Mouse (Mus musculus): ENCODE data around the gene Gm10073.

The Gm10073 gene

GRCm38 (mm10) chr8:106559844-106560243 lies 13.4 kb downstream of the Gm10073 start:
- no peak for ATAC-seq (ENCODE audit: insufficient number of reproducible peaks, low FRiP score, low TSS enrichment)

- no peak for ATAC-seq (ENCODE audit: insufficient number of reproducible peaks, low FRiP score, low TSS enrichment)
Observed at GRCm38 (mm10) chr8:106556068-106556645, 17.1 kb downstream of the Gm10073 start.

- no peak for ATAC-seq (ENCODE audit: insufficient number of reproducible peaks, low FRiP score, low TSS enrichment)
Observed at GRCm38 (mm10) chr8:106554011-106554410, 19.2 kb downstream of the Gm10073 start.

GRCm38 (mm10) chr8:106550906-106551305 lies 22.4 kb downstream of the Gm10073 start:
- no peak for ATAC-seq (ENCODE audit: insufficient number of reproducible peaks, low FRiP score, low TSS enrichment)

DNA sequence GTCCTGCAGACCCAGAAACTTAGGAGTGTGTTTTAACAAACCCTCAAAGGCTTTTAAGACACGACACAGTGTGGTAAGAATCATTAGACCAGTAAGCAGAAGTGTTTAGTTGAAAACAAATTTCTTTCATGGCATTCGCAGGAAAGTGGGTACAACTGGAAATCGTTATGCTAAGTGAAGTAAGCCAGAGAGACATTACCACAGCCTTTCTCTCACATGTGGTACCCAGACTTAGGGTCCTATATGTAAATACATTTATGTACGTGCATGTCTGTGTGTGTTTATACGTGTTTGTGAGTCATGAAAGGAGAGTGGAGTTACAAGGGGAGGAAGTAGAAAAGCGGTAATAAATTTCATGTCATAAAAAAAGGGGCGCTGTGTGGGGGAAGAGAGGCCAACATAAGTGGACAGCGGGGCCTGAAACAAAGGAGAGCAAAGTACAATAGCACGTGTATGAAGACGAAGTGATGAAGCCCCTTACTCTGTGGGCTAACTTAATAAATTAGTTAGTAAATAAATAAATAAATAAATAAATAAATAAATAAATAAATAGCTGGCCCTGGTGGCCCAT lies 24.8 kb downstream of the Gm10073 start:
- ATAC-seq (ENCODE audit: insufficient number of reproducible peaks, low FRiP score, low TSS enrichment): no peak

- ATAC-seq (ENCODE audit: insufficient number of reproducible peaks, low FRiP score, low TSS enrichment): no peak
Observed at GRCm38 (mm10) chr8:106546746-106547145, 26.5 kb downstream of the Gm10073 start.

DNA sequence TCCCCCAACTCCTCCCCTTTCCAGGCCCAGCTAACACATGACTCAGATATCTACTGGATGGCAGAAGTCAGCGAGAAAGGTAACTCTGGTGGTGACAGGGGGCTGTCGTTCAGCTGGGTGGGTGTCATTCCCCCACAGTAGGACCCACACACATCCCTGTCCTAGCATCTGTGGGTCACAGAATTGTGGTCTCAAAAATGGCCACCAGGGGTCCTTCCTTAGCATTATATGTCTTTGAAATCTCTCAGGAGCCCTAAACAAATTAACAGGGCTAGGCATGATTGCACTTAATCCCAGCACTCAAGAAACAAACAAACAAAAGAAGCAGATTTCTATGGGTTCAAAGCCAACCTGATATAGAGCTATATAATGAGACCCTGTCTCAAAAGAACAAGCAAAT lies 28.1 kb downstream of the Gm10073 start:
- ATAC-seq (ENCODE audit: insufficient number of reproducible peaks, low FRiP score, low TSS enrichment): no peak

DNA sequence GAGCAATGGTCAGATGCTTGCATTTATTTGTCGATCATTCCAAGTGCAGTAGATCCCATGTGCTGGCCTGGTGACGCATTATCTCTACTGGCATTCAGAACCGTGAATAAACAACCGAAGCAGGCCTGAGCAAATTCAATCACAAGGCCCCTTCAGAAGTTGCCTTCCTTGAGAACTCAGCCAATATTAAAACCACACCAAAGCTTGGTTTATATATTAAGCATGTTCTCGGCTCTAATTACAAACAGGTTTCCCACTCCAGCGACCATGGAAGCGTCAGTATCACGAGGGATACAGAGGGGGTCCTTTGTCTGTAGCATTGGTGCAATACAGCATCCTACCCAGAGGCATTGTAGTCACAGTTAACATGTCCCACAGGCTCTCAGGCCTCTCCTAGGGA lies 30.2 kb downstream of the Gm10073 start:
- ATAC-seq (ENCODE audit: insufficient number of reproducible peaks, low FRiP score, low TSS enrichment): no peak

DNA sequence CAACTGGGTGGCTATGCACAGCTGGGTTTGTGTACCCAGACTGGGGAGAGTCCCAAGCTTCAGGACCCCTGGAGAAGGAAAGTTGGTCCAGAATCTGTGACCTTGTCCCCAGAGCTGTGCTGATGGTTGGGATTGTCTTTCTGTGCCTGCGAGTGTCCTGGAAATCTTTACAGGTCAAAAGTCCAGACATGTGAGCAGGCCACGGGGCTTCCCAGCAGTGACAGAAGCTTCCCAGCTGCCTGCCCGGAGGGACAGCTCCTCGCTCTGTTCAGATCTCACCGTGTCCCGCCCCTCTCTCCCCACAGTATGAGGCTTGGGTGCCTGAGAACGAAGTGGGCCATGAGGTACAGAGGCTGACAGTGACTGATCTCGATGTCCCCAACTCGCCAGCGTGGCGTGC lies 32.3 kb downstream of the Gm10073 start:
- ATAC-seq (ENCODE audit: insufficient number of reproducible peaks, low FRiP score, low TSS enrichment): no peak

DNA sequence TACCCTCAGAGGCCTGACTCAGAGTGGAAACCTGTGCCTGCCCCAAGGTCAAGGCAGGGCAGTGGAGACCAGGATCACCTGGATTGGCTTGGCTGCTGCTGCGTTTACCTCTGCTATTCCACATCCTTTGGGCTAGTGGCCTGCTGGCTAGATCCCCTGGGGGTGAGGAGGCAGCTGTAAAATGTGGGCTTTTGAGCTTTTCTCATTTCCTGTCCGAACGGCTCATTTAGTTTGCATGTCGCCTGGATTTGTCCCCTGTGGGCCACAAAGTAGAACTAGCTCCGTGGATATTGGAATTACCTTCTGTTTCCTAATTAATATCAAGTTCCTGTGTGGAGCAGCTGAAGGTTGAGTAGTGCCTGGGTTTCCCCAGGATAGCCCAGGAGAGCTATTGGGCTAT lies 34.1 kb downstream of the Gm10073 start:
- ATAC-seq (ENCODE audit: insufficient number of reproducible peaks, low FRiP score, low TSS enrichment): no peak

GRCm38 (mm10) chr8:106535448-106535847 lies 37.8 kb downstream of the Gm10073 start:
- ATAC-seq (ENCODE audit: insufficient number of reproducible peaks, low FRiP score, low TSS enrichment): no peak

DNA sequence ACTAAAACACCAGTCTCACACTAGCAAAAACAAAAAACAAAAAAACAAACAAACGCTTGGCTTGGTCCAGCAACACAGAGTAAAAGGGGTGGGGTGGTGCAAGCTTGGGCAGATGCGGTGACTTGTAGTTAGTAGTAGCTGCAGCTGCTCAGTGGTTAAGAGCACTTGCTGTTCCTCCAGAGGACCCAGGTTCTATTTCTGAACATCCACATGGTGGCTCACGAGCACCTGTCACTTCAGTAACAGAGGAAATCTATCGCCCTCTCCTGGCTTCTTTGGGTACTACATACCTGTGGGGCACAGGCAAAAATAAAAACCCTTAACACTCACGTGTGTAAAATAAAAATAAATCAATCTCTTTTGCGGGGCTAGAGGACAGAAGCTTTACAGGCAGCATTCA lies 38.8 kb downstream of the Gm10073 start:
- no peak for ATAC-seq (ENCODE audit: insufficient number of reproducible peaks, low FRiP score, low TSS enrichment)

DNA sequence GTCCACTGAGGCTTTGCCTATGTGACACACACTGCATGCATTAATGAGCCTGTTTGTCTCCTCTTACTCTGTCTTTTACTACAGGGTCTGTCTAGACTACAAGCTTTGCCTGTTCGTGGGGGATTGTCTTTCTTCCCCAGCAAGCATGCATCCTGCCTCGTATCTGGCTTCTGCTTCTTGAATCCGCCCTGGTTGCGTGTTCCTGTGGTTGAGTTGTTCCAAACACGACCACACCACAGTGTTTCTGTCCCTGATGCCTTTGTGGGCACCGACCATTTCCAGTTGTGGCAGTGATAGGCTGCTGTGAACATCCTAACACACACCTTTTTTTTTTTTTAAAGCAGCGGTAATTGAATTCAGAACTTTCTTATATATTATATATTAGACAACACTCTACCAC lies 39.6 kb downstream of the Gm10073 start:
- no peak for ATAC-seq (ENCODE audit: insufficient number of reproducible peaks, low FRiP score, low TSS enrichment)

DNA sequence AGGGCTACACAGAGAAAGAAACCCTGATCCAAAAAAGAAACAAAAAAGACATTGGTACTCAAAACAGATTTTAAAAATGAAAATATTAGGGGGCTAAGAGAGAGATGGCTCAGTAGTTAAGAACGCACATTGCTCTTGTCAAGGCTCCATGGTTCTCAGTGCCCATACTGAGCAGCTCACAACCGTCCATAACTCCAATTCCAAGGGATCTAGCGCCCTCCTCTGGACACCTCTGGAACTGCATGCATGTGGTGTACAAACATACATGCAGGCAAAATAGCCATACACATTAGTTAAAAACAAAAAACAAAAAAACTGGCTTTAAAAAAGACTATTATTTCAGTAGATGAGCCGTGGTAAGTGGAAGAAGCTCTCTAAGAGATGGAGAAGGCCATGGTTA lies 42.7 kb downstream of the Gm10073 start:
- ATAC-seq (ENCODE audit: insufficient number of reproducible peaks, low FRiP score, low TSS enrichment): no peak

GRCm38 (mm10) chr8:106529885-106530482 lies 43.3 kb downstream of the Gm10073 start:
- no peak for ATAC-seq (ENCODE audit: insufficient number of reproducible peaks, low FRiP score, low TSS enrichment)

- no peak for ATAC-seq (ENCODE audit: insufficient number of reproducible peaks, low FRiP score, low TSS enrichment)
Observed at GRCm38 (mm10) chr8:106528596-106529249, 44.5 kb downstream of the Gm10073 start.

- no peak for ATAC-seq (ENCODE audit: insufficient number of reproducible peaks, low FRiP score, low TSS enrichment)
Observed at GRCm38 (mm10) chr8:106527241-106528036, 45.8 kb downstream of the Gm10073 start.

DNA sequence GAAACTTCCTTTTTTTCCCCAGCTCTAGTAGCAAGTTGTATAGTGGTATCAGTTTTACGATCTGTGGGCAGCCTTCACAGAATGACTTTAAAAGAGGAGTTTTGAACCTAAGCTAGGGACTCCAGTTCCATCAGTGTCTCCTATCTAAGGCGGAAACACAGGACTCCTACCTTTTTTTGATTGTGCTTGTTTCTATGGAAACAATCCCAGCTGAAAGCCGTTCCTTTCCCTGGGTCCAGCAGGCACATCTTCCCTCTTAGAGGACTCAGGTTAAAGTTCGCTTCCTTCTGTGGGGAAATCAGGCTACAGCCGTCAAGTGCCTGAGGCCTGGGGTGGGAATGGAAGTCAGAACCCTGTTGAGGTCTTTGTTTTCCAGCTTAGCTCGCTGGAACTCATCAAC lies 46.5 kb downstream of the Gm10073 start:
- no peak for ATAC-seq (ENCODE audit: insufficient number of reproducible peaks, low FRiP score, low TSS enrichment)

Data from cerebellum, adult (tissue).